Mouse (Mus musculus): ENCODE results near the gene Slc30a4. TPM values are rescaled to one million over a fixed set of nuclear protein-coding genes. Genes with fewer than 3 reads are reported as not detected.

Slc30a4 gene
- total RNA-seq, 4 experiments from 2014 or later = 8.1 to 9.4 (median 8.6) TPM

Small RNA genes within 50 kb of the gene (microRNA-seq; reads per million reads assigned to microRNA genes)
- gene Mir147 = 7.0 reads per million, percentile 17 among the genes with 10 or more reads in this experiment

Other genes starting within 250 kb of the Slc30a4 start
- under 1 TPM; 0.34 to 0.72 (median 0.61) TPM for gene Gm14085, start 217.7 kb downstream of the Slc30a4 start, total RNA-seq (2022)
- gene Gatm, start 91.4 kb downstream of the Slc30a4 start, total RNA-seq (2022) = 1 to 10 TPM; 2.4 to 3.9 (median 2.6) TPM
- gene AA467197, start 65.7 kb downstream of the Slc30a4 start, total RNA-seq (2022) = under 1 TPM; 0.46 to 0.97 (median 0.65) TPM
- 10 to 100 TPM; 25.1 to 33.1 (median 29.1) TPM for gene Bloc1s6, start 35.8 kb upstream of the Slc30a4 start, total RNA-seq (2022)
- 10 to 100 TPM; 45.8 to 67.7 (median 56.3) TPM for gene Sqor, start 62.6 kb upstream of the Slc30a4 start, total RNA-seq (2022)

All from heart, adult 8-10 months (tissue).